Mouse (Mus musculus) CD4-positive naive resting alpha-beta T cell, adult 57 days (primary cell): ENCODE results near the gene Zfand3. TPM values are rescaled to one million over a fixed set of nuclear protein-coding genes. Genes with fewer than 3 reads are reported as not detected.

Experiments
- total RNA-seq: library from RNA; stranded (reverse); gene quantifications from one replicate; pipeline ENCODE4 v1.2.4, GENCODE M21; 2023

The Zfand3 gene
- 100 TPM for total RNA-seq

GRCm38 (mm10) chr17:30004203-30005102, at the start of gene Zfand3:
TSS of gene Zfand3 (plus strand) at chr17:30004733.

GRCm38 (mm10) chr17:29970037-29970555, 34.4 kb upstream of the Zfand3 start, which contains the start of gene Mdga1:
TSS of gene Mdga1 (minus strand) at chr17:29970087.

Other genes starting within 250 kb of the Zfand3 start
- gene Mdga1, start 34.6 kb upstream of the Zfand3 start, total RNA-seq, result not detected